Mouse (Mus musculus) central nervous system, embryonic 11.5 days (tissue): ENCODE data around the gene Lenep. TPM values are rescaled to one million over a fixed set of nuclear protein-coding genes. Genes with fewer than 3 reads are reported as not detected.

Experiments used
- polyA plus RNA-seq: library from polyadenylated mRNA; depleted of rRNA; stranded (reverse); fragments of >200 nt; gene quantifications from 2 replicates; pipeline ENCODE4 v1.2.3, GENCODE M21; 2012; rRNA removed

Lenep gene
- 3.2 and 3.6 TPM in 2 replicates for polyA plus RNA-seq

GRCm38 (mm10) chr3:89402693-89403092, at the start of gene Lenep:
Gene Lenep (minus strand): TSS chr3:89402793.

GRCm38 (mm10) chr3:89436176-89437113, 33.9 kb upstream of the Lenep start, which contains the start of gene Pbxip1:
Gene Pbxip1 (plus strand): TSS chr3:89436706.

GRCm38 (mm10) chr3:89430171-89431159, 27.9 kb upstream of the Lenep start, which contains the start of gene Pygo2:
Gene Pygo2 (plus strand): TSS chr3:89430214.

GRCm38 (mm10) chr3:89418170-89418860, 15.7 kb upstream of the Lenep start, which contains the start of the genes Cks1b and Shc1:
Gene Cks1b (minus strand): TSS chr3:89418383.
Gene Shc1 (plus strand): TSS chr3:89418443.

GRCm38 (mm10) chr3:89411490-89412393, 9.1 kb upstream of the Lenep start, which contains the start of gene Flad1:
Gene Flad1 (minus strand): TSS chr3:89411870.

GRCm38 (mm10) chr3:89394006-89394893, 8.3 kb downstream of the Lenep start, which contains the start of gene Zbtb7b:
Gene Zbtb7b (minus strand): TSS chr3:89394776.

GRCm38 (mm10) chr3:89365153-89365485, 37.5 kb downstream of the Lenep start, which contains the start of gene Dcst1:
Gene Dcst1 (minus strand): TSS chr3:89365253.

GRCm38 (mm10) chr3:89361675-89362074, 40.9 kb downstream of the Lenep start, which contains the start of gene Dcst2:
Gene Dcst2 (plus strand): TSS chr3:89361975.

Other genes with a start within 250 kb of the Lenep start
- gene Hcn3, start 242.6 kb downstream of the Lenep start, polyA plus RNA-seq: 10.2 and 12.0 TPM in 2 replicates
- 106 and 144 TPM in 2 replicates for gene Clk2, start 238.0 kb downstream of the Lenep start, polyA plus RNA-seq
- gene Scamp3, start 225.3 kb downstream of the Lenep start, polyA plus RNA-seq: 81.7 and 94.0 TPM in 2 replicates
- gene Fam189b, start 219.7 kb downstream of the Lenep start, polyA plus RNA-seq: 45.5 and 48.4 TPM in 2 replicates
- gene Gba, start 199.9 kb downstream of the Lenep start, polyA plus RNA-seq: 25.4 and 39.8 TPM in 2 replicates
- 106 TPM in 2 replicates for gene Thbs3, start 187.6 kb downstream of the Lenep start, polyA plus RNA-seq
- 176 and 193 TPM in 2 replicates for gene Mtx1, start 175.7 kb downstream of the Lenep start, polyA plus RNA-seq
- 11.6 and 12.3 TPM in 2 replicates for gene Muc1, start 173.7 kb downstream of the Lenep start, polyA plus RNA-seq
- 90.0 and 92.9 TPM in 2 replicates for gene Krtcap2, start 156.8 kb downstream of the Lenep start, polyA plus RNA-seq
- 20.5 and 22.4 TPM in 2 replicates for gene Trim46, start 156.5 kb downstream of the Lenep start, polyA plus RNA-seq
- 141 and 150 TPM in 2 replicates for gene Dpm3, start 143.4 kb downstream of the Lenep start, polyA plus RNA-seq
- 29.1 and 51.5 TPM in 2 replicates for gene Slc50a1, start 132.2 kb downstream of the Lenep start, polyA plus RNA-seq
- gene Efna1, start 121.7 kb downstream of the Lenep start, polyA plus RNA-seq: 8.9 and 20.0 TPM in 2 replicates
- 5.5 and 18.9 TPM in 2 replicates for gene Efna3, start 79.8 kb downstream of the Lenep start, polyA plus RNA-seq
- gene Efna4, start 64.8 kb downstream of the Lenep start, polyA plus RNA-seq: 32.7 and 40.6 TPM in 2 replicates
- 32.0 and 36.4 TPM in 2 replicates for gene Adam15, start 52.8 kb downstream of the Lenep start, polyA plus RNA-seq
- gene Dcst2, start 40.8 kb downstream of the Lenep start, polyA plus RNA-seq: 0.18 and 0.41 TPM in 2 replicates
- 0.02 and 0.05 TPM in 2 replicates for gene Dcst1, start 37.5 kb downstream of the Lenep start, polyA plus RNA-seq
- 2.7 and 3.9 TPM in 2 replicates for gene Zbtb7b, start 8.0 kb downstream of the Lenep start, polyA plus RNA-seq
- 22.1 and 30.7 TPM in 2 replicates for gene Flad1, start 9.1 kb upstream of the Lenep start, polyA plus RNA-seq
- gene Cks1b, start 15.6 kb upstream of the Lenep start, polyA plus RNA-seq: 235 and 307 TPM in 2 replicates
- gene Shc1, start 15.7 kb upstream of the Lenep start, polyA plus RNA-seq: 47.1 and 77.1 TPM in 2 replicates
- 58.4 and 79.0 TPM in 2 replicates for gene Pygo2, start 27.4 kb upstream of the Lenep start, polyA plus RNA-seq
- 18.5 and 18.7 TPM in 2 replicates for gene Pbxip1, start 33.9 kb upstream of the Lenep start, polyA plus RNA-seq
- gene Pmvk, start 51.7 kb upstream of the Lenep start, polyA plus RNA-seq: 54.0 and 72.1 TPM in 2 replicates
- 1.7 and 2.9 TPM in 2 replicates for gene Kcnn3, start 117.4 kb upstream of the Lenep start, polyA plus RNA-seq